Mouse (Mus musculus): ENCODE measurements around the gene Sympk. TPM values are rescaled to one million over a fixed set of nuclear protein-coding genes. Genes with fewer than 3 reads are reported as not detected.

Gene Sympk
- total RNA-seq, 2 experiments from 2014 or later, result 106 to 109 TPM

DNA sequence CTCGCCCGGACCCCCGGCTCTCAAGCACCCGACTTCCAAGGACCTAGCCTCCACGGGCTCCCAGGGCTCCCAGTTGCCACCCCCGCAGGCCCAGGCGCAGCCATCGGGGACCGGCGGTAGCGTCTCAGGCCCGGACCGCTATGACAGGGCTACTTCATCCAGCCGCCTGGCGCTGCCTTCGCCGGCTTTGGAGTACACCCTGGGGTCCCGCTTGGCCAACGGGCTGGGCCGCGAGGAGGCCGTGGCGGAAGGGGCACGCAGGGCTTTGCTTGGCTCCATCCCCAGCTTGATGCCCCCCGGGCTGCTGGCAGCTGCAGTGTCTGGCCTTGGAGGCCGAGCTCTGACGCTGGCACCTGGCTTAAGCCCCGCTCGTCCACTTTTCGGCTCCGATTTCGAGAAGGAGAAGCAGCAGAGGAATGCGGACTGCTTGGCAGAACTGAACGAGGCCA, 19.5 kb upstream of the Sympk start:
- no peak for DNase-seq (ENCODE audit: low spot score in 2 of 2)
- intact Hi-C loops (cut with DNase I), result no loop called here

GRCm38 (mm10) chr7:19005417-19006121, 18.6 kb upstream of the Sympk start:
- no peak for DNase-seq (ENCODE audit: low spot score in 2 of 2)
- intact Hi-C loops (cut with DNase I), result no loop called here

DNA sequence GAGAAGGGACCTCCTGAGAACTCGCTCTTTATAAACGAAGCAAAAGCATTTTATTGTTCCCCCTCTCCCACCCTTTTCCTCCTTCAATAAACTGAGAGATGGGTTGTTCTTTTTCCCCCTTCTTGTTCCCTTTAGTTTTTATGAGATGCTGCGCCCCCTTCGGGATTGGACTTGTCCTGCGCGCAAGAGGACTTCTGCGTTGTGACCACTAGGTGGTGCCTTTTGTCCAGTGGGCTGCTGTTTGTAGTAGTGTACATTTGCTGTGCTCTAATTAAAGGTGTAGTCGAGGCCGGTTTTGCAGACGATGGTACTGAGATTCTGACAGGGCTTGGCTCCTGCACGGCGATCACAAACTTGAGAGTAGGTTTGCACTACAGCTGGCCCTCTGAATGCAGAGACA, 17.7 kb upstream of the Sympk start:
- intact Hi-C loops (cut with DNase I), result no loop called here
- DNase-seq (ENCODE audit: low spot score in 2 of 2), result peak; percentile 86 to 92

- intact Hi-C loops (cut with DNase I), result no loop called here
- no peak for DNase-seq (ENCODE audit: low spot score in 2 of 2)
Observed at GRCm38 (mm10) chr7:19007026-19007977, 16.9 kb upstream of the Sympk start.

- intact Hi-C loops (cut with DNase I), result no loop called here
- no peak for DNase-seq (ENCODE audit: low spot score in 2 of 2)
Observed at GRCm38 (mm10) chr7:19010581-19010980, 13.6 kb upstream of the Sympk start.

GRCm38 (mm10) chr7:19012025-19012621, 12.1 kb upstream of the Sympk start:
- no peak for DNase-seq (ENCODE audit: low spot score in 2 of 2)
- intact Hi-C loops (cut with DNase I), result no loop called here

GRCm38 (mm10) chr7:19012882-19013281, 11.3 kb upstream of the Sympk start:
- intact Hi-C loops (cut with DNase I), result no loop called here
- no peak for DNase-seq (ENCODE audit: low spot score in 2 of 2)

GRCm38 (mm10) chr7:19014452-19014851, 9.7 kb upstream of the Sympk start:
- intact Hi-C loops (cut with DNase I), result no loop called here
- DNase-seq (ENCODE audit: low spot score in 2 of 2), result no peak

- no peak for DNase-seq (ENCODE audit: low spot score in 2 of 2)
- intact Hi-C loops (cut with DNase I), result no loop called here
Observed at GRCm38 (mm10) chr7:19016042-19016441, 8.1 kb upstream of the Sympk start.

GRCm38 (mm10) chr7:19017909-19018308, 6.3 kb upstream of the Sympk start:
- no peak for DNase-seq (ENCODE audit: low spot score in 2 of 2)
- intact Hi-C loops (cut with DNase I), result no loop called here

- DNase-seq (ENCODE audit: low spot score in 2 of 2), result no peak
- intact Hi-C loops (cut with DNase I), result no loop called here
Observed at GRCm38 (mm10) chr7:19021048-19021447, 3.1 kb upstream of the Sympk start.

DNA sequence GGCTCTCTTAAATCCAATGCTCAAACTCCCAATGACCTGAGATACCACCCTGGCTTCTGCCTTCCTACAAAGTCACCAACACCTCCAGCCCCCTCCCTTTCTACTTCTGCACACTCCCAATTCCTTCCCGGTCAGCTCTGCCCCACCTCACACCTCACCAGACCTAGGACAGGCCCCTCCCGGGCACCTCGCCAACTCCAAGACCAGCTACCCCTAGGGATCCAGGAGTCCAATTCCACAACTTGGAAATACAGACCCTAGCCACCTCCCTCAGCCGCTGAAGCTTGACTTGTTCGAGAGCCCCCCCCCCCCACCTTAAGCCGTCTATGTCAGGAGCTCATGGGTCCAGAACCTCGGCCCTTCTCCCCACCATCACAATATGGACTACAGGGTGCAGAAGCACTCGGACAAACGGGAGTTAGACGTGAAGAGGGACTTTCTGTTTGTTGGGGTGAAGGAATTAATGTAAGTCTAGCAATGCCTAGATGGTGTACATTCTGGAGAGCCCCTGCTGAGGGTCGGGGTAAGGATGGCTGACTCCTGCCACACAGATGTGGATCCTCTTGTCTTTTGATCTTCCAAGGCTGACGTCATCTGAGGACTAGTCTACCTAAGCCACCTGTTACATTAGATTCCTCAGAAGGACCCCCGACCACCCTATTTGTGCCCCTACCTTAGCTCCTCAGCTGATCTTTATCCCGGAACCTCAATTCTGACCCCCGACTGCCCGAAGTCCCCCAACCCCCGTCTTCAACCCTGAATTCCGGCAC, 1.8 kb upstream of the Sympk start:
- DNase-seq (ENCODE audit: low spot score in 2 of 2), result no peak
- intact Hi-C loops (cut with DNase I), result no loop called here

DNA sequence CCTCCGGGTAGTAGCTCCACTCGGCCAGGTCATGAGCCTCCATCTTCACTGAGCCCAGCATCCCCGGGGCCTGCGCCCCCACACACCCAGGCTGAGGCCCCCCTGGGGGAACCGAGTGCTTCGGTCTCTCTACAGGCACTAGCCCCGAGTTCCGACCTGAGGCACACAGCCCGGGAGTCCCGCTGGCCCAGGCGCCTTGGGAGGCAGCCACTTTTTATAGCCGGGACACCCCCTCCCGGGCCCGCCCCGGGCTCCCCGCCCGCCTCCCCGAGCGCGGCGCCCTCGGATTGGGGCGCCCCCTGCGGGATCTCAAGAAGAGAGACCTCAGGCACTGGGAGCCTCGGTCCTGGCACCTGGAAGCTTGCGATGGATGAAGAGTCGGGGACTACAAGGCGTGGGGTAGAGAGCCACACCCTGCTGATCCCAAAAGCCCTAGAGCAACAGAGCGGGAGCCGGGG, 791 bp upstream of the Sympk start, which contains the start of gene Foxa3:
Gene Foxa3 (minus strand): TSS at position 182 of the 458 bp plus-strand sequence.
- intact Hi-C loops (cut with DNase I), result no loop called here
- DNase-seq (ENCODE audit: low spot score in 2 of 2), result no peak

GRCm38 (mm10) chr7:19024581-19025255, 541 bp downstream of the Sympk start:
- peak in 1 of 2 experiments; percentile 35 for DNase-seq (ENCODE audit: low spot score in 2 of 2)
- intact Hi-C loops (cut with DNase I), result no loop called here

GRCm38 (mm10) chr7:19028067-19028466, 3.9 kb downstream of the Sympk start:
- intact Hi-C loops (cut with DNase I), result no loop called here
- DNase-seq (ENCODE audit: low spot score in 2 of 2), result no peak

GRCm38 (mm10) chr7:19029084-19029653, 5.0 kb downstream of the Sympk start:
- intact Hi-C loops (cut with DNase I), result no loop called here
- peak in 1 of 2 experiments; percentile 51 for DNase-seq (ENCODE audit: low spot score in 2 of 2)

- DNase-seq (ENCODE audit: low spot score in 2 of 2), result no peak
- intact Hi-C loops (cut with DNase I), result loop anchor here (5.0 kb wide), 1 partner anchor 41 kb away; no protein-coding TSS in a partner anchor
Observed at GRCm38 (mm10) chr7:19031641-19032040, 7.5 kb downstream of the Sympk start.

DNA sequence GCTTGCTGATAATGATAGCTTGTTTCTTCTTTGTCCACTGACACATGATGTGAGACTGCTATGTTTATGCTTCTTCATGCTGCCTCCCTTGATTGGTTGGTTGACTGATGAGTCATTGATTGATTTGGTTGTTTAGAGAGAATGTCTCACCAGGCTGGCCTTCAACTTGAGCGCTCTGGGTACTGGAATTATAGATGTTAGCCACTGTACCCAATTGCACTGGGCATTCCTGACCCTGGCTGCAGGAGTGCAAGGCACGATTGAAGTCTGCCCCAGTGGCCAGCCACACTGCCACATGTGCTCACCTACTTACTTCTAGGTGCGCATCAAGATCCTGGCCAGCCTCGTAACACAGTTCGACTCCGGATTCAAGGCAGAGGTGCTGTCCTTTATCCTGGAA, 20.4 kb downstream of the Sympk start:
- intact Hi-C loops (cut with DNase I), result no loop called here

More for the DNA sequence above, 20.4 kb downstream of the Sympk start:
- no peak for DNase-seq (ENCODE audit: low spot score in 2 of 2)

All from left cerebral cortex, postnatal 14 days (tissue).